ENCODE assay signal across 18 mouse cellular contexts in genomic region chr1:75006016-75006415, GRCm38 (mm10). TPM values are rescaled to one million over a fixed set of nuclear protein-coding genes. Genes with fewer than 3 reads are reported as not detected.
A peak's percentile ranks its signal among the peaks of the same experiment; 100 is the strongest.
DNase-seq lines count a peak whose midpoint lies in the region; ATAC-seq and TF ChIP-seq lines count a peak whose summit lies in the region.
"Had no signal": no experiment of that assay in that cellular context is flagged by ENCODE, and none has a peak within 500 bp of the region (broad histone marks: within the 10 kb centered on the region; RNA-seq: fewer than 3 reads in every experiment).

No protein-coding gene starts in this region.

- H3K9me3 ChIP-seq in limb, embryonic 15.5 days: no peaks in the 10 kb centered on the region
- H3K9me3 ChIP-seq in limb, embryonic 10.5 days (replicated peaks): no peaks in the 10 kb centered on the region
- no peaks in the 10 kb centered on the region for H3K9me3 ChIP-seq in heart, embryonic 11.5 days (replicated peaks; ENCODE audit: control insufficient read depth, low read length)
- H3K9me3 ChIP-seq in heart, postnatal 0 days (replicated peaks; ENCODE audit: control insufficient read depth, low read length): no peaks in the 10 kb centered on the region
- no peaks in the 10 kb centered on the region for H3K9me3 ChIP-seq in stomach, embryonic 16.5 days (replicated peaks; ENCODE audit: control insufficient read depth, low read length)
- no peaks in the 10 kb centered on the region for H3K9me3 ChIP-seq in midbrain, postnatal 0 days (ENCODE audit: low read length)
- H3K9me3 ChIP-seq: hindbrain, embryonic 10.5 days; liver, embryonic 13.5 days; midbrain, embryonic 12.5 days had no signal

- no peaks in the 10 kb centered on the region for H3K4me1 ChIP-seq in limb, embryonic 15.5 days
- H3K4me1 ChIP-seq in limb, embryonic 10.5 days: 0 out of 2 replicates have a peak, but pooled peaks cover 3% of the 10 kb centered on the region
- peaks cover 7% of the 10 kb centered on the region; the same call in 1 of the 2 replicates for H3K4me1 ChIP-seq in heart, embryonic 11.5 days (ENCODE audit: control insufficient read depth, insufficient read depth, low read length)
- 0 out of 2 replicates have a peak, but pooled peaks cover 8% of the 10 kb centered on the region for H3K4me1 ChIP-seq in heart, postnatal 0 days (ENCODE audit: control insufficient read depth, insufficient read depth)
- no peaks in the 10 kb centered on the region for H3K4me1 ChIP-seq in stomach, embryonic 16.5 days (ENCODE audit: control insufficient read depth, insufficient read depth, low read length)
- H3K4me1 ChIP-seq in midbrain, postnatal 0 days (ENCODE audit: insufficient read depth, low read length): no peaks in the 10 kb centered on the region
- H3K4me1 ChIP-seq: hindbrain, embryonic 10.5 days; liver, embryonic 13.5 days; midbrain, embryonic 12.5 days had no signal

- no peak overlapping the region for H3K27ac ChIP-seq in limb, embryonic 15.5 days
- no peak overlapping the region for H3K27ac ChIP-seq in limb, embryonic 10.5 days
- H3K27ac ChIP-seq in heart, embryonic 11.5 days (ENCODE audit: low read depth, low read length): no peak overlapping the region
- H3K27ac ChIP-seq in heart, postnatal 0 days (ENCODE audit: low read depth): no peak overlapping the region
- H3K27ac ChIP-seq in stomach, embryonic 16.5 days (ENCODE audit: low read length): no peak overlapping the region
- no peak overlapping the region for H3K27ac ChIP-seq in midbrain, postnatal 0 days (ENCODE audit: low read depth, low read length)
- H3K27ac ChIP-seq: hindbrain, embryonic 10.5 days; liver, embryonic 13.5 days; midbrain, embryonic 12.5 days had no signal

- no peak for TF ChIP-seq EP300 in heart, postnatal 0 days (IDR thresholded peaks at IDR 0.05; ENCODE audit: low read depth)

- 25% methylated on average over 4 of the region's 4 CpGs for WGBS in limb, embryonic 15.5 days
- WGBS in limb, embryonic 10.5 days: 52% methylated on average over 4 of the region's 4 CpGs
- WGBS in heart, embryonic 11.5 days (ENCODE audit: insufficient replicate concordance): 36% methylated on average over 4 of the region's 4 CpGs
- 11% methylated on average over 4 of the region's 4 CpGs for WGBS in heart, postnatal 0 days
- 33% methylated on average over 4 of the region's 4 CpGs for WGBS in stomach, embryonic 16.5 days
- WGBS in midbrain, postnatal 0 days: 70% methylated on average over 4 of the region's 4 CpGs

- TF ChIP-seq CTCF in heart, postnatal 0 days (IDR thresholded peaks at IDR 0.05; ENCODE audit: low read depth): no peak
- no peak for TF ChIP-seq CTCF in midbrain, postnatal 0 days (IDR thresholded peaks at IDR 0.05)

- H3K36me3 ChIP-seq in limb, embryonic 15.5 days: no peaks in the 10 kb centered on the region
- no peaks in the 10 kb centered on the region for H3K36me3 ChIP-seq in limb, embryonic 10.5 days
- no peaks in the 10 kb centered on the region for H3K36me3 ChIP-seq in heart, embryonic 11.5 days (ENCODE audit: control insufficient read depth, insufficient read depth, low read length)
- no peaks in the 10 kb centered on the region for H3K36me3 ChIP-seq in heart, postnatal 0 days (replicated peaks; ENCODE audit: control insufficient read depth, insufficient read depth, low read length)
- no peaks in the 10 kb centered on the region for H3K36me3 ChIP-seq in stomach, embryonic 16.5 days (ENCODE audit: control insufficient read depth, insufficient read depth, low read length)
- H3K36me3 ChIP-seq in midbrain, postnatal 0 days (ENCODE audit: insufficient read depth, low read length): no peaks in the 10 kb centered on the region
- H3K36me3 ChIP-seq: hindbrain, embryonic 10.5 days; liver, embryonic 13.5 days; midbrain, embryonic 12.5 days had no signal

- H3K4me2 ChIP-seq in limb, embryonic 15.5 days: no peak overlapping the region
- H3K4me2 ChIP-seq in heart, embryonic 11.5 days: peak overlapping the region; percentile 35
- no peak overlapping the region for H3K4me2 ChIP-seq in heart, postnatal 0 days (ENCODE audit: low read depth, low read length)
- H3K4me2 ChIP-seq in stomach, embryonic 16.5 days (ENCODE audit: low read depth, low read length): no peak overlapping the region
- H3K4me2 ChIP-seq in midbrain, postnatal 0 days (ENCODE audit: low read depth, low read length, poor library complexity, severe bottlenecking): no peak overlapping the region
- H3K4me2 ChIP-seq: liver, embryonic 13.5 days; midbrain, embryonic 12.5 days had no signal

- DNase-seq in limb, embryonic 10.5 days (ENCODE audit: low spot score): no peak
- peak; percentile 29 for DNase-seq in heart, postnatal 0 days (ENCODE audit: low spot score)
- no peak for DNase-seq in adipocyte (ENCODE audit: low spot score)
- DNase-seq in midbrain, postnatal 0 days (ENCODE audit: low spot score): no peak
- DNase-seq: adrenal gland, postnatal 14 days; cerebellum, adult 9-10 months; kidney, postnatal 10 days; layer of hippocampus, adult 9-11 months; liver, embryonic 13.5 days had no signal

- no peak overlapping the region for H3K9ac ChIP-seq in limb, embryonic 15.5 days
- no peak overlapping the region for H3K9ac ChIP-seq in heart, embryonic 11.5 days (ENCODE audit: low read depth, low read length)
- no peak overlapping the region for H3K9ac ChIP-seq in heart, postnatal 0 days (replicated peaks; ENCODE audit: low read depth, low read length)
- no peak overlapping the region for H3K9ac ChIP-seq in stomach, embryonic 16.5 days (ENCODE audit: low read length)
- H3K9ac ChIP-seq in midbrain, postnatal 0 days (replicated peaks; ENCODE audit: low read length, poor library complexity, severe bottlenecking): no peak overlapping the region
- H3K9ac ChIP-seq: liver, embryonic 13.5 days; midbrain, embryonic 12.5 days had no signal

- 0 out of 2 replicates have a peak, but pooled peaks have one; percentile 48 for ATAC-seq in limb, embryonic 15.5 days (ENCODE audit: insufficient number of reproducible peaks, low FRiP score, low TSS enrichment, low read depth)
- ATAC-seq in heart, embryonic 11.5 days (replicated peaks; ENCODE audit: insufficient number of reproducible peaks, low FRiP score, low TSS enrichment): no peak
- peak; percentile 24; the same call in 1 of the 2 replicates for ATAC-seq in heart, postnatal 0 days (ENCODE audit: insufficient read depth, low read depth)
- ATAC-seq in stomach, embryonic 16.5 days (ENCODE audit: insufficient read depth, low FRiP score): peak; percentile 58; the same call in 1 of the 2 replicates
- ATAC-seq in midbrain, postnatal 0 days (ENCODE audit: low FRiP score): no peak
- ATAC-seq: CD4-positive, CD25-positive, alpha-beta regulatory T cell, adult 4 months; forebrain, embryonic 14.5 days had no signal

- no peaks in the 10 kb centered on the region for H3K27me3 ChIP-seq in limb, embryonic 15.5 days
- H3K27me3 ChIP-seq in limb, embryonic 10.5 days (ENCODE audit: low read depth, poor library complexity, severe bottlenecking): no peaks in the 10 kb centered on the region
- H3K27me3 ChIP-seq in heart, embryonic 11.5 days (ENCODE audit: control insufficient read depth, insufficient read depth, low read length): no peaks in the 10 kb centered on the region
- no peaks in the 10 kb centered on the region for H3K27me3 ChIP-seq in heart, postnatal 0 days (ENCODE audit: control insufficient read depth, insufficient read depth, low read length)
- H3K27me3 ChIP-seq in stomach, embryonic 16.5 days (ENCODE audit: control insufficient read depth, insufficient read depth, low read length): no peaks in the 10 kb centered on the region
- H3K27me3 ChIP-seq in midbrain, postnatal 0 days (ENCODE audit: insufficient read depth, low read length): no peaks in the 10 kb centered on the region
- H3K27me3 ChIP-seq: liver, embryonic 13.5 days had no signal

- H3K4me3 ChIP-seq in limb, embryonic 15.5 days: no peak overlapping the region
- H3K4me3 ChIP-seq in limb, embryonic 10.5 days: no peak overlapping the region
- H3K4me3 ChIP-seq in heart, embryonic 11.5 days (ENCODE audit: low read depth, low read length): no peak overlapping the region
- H3K4me3 ChIP-seq in heart, postnatal 0 days (ENCODE audit: low read depth, low read length): no peak overlapping the region
- H3K4me3 ChIP-seq in stomach, embryonic 16.5 days (replicated peaks; ENCODE audit: low read length): no peak overlapping the region
- no peak overlapping the region for H3K4me3 ChIP-seq in midbrain, postnatal 0 days (ENCODE audit: low read depth, low read length)
- H3K4me3 ChIP-seq: hindbrain, embryonic 10.5 days; liver, embryonic 13.5 days; midbrain, embryonic 12.5 days; myocyte had no signal

RNA-seq across cellular contexts. Expression of gene Ihh, which starts 54.5 kb away (rescaled TPM):
- 4.8 and 8.2 TPM in 2 replicates for polyA plus RNA-seq in limb, embryonic 15.5 days (2015; fragmentation: Nextera tagmentation; extraction: Ambion mirVana)
- polyA plus RNA-seq in limb, embryonic 10.5 days (2016; fragmentation: Nextera tagmentation; extraction: Ambion mirVana): 0.08 and 0.11 TPM in 2 replicates
- 0.16 and 0.17 TPM in 2 replicates for polyA plus RNA-seq in heart, embryonic 11.5 days (2014; fragmentation: Nextera tagmentation; extraction: Ambion mirVana)
- total RNA-seq in heart, postnatal 0 days (2014; rRNA removed; ENCODE audit: low replicate concordance): 0.35 TPM in 1 of 2 replicates, not detected in the other
- 0.05 TPM in 2 replicates for polyA plus RNA-seq in heart, postnatal 0 days (2015; fragmentation: Nextera tagmentation; extraction: Ambion mirVana)
- 19.0 and 22.0 TPM in 2 replicates for polyA plus RNA-seq in stomach, embryonic 16.5 days (2015; fragmentation: Nextera tagmentation; extraction: Ambion mirVana)
- total RNA-seq in midbrain, postnatal 0 days (2014; rRNA removed): 0.16 and 1.2 TPM in 2 replicates
- 0.21 TPM in 2 replicates for polyA plus RNA-seq in midbrain, postnatal 0 days (2015; fragmentation: Nextera tagmentation; extraction: Ambion mirVana)
- total RNA-seq: neutrophil, adult 5-6 weeks had no signal
- polyA plus RNA-seq: CD4-positive, CD25-positive, alpha-beta regulatory T cell, adult 4 months had no signal

Comparison
In these comparisons a context has a peak if more than half of its experiments do, and no peak if none do; other contexts are left out.
1. ATAC-seq: peak in limb, embryonic 15.5 days (single experiment), heart, postnatal 0 days (single experiment) and stomach, embryonic 16.5 days (single experiment); none in heart, embryonic 11.5 days (single experiment) and midbrain, postnatal 0 days (single experiment).